Mouse (Mus musculus) large intestine, adult 2 months (tissue): ENCODE data around the gene Htr5a. TPM values are rescaled to one million over a fixed set of nuclear protein-coding genes. Genes with fewer than 3 reads are reported as not detected.

Experiments used
- DNase-seq: peaks from one replicate; pipeline ENCODE4 v3.0.0-alpha.2; 2012; ENCODE audit warnings: low read depth, low spot score
- WGBS: fragments of 180-500 bp; shearing (Covaris S2); methylation state at CpG from one replicate; pipeline ENCODE4 v1.1.7; 2018; 5-methylcytosine and 5-hydroxymethylcytosine counted together
- polyA plus RNA-seq: library from polyadenylated mRNA; depleted of rRNA; stranded (reverse); fragments of >200 nt; gene quantifications from 2 replicates; pipeline ENCODE4 v1.2.3, GENCODE M21; 2012; rRNA removed

Gene Htr5a
- polyA plus RNA-seq, 1 experiment = 0.01 TPM

GRCm38 (mm10) chr5:27880329-27881036, 38.5 kb downstream of the Htr5a start:
- WGBS = 43% methylated on average over 3 of the region's 3 CpGs
- no peak for DNase-seq

- no peak for DNase-seq
These were observed 39.3 kb downstream of the Htr5a start for GRCm38 (mm10) chr5:27881261-27881660.

GRCm38 (mm10) chr5:27888080-27888479, 46.1 kb downstream of the Htr5a start:
- DNase-seq = no peak
- WGBS = 21% methylated on average over 3 of the region's 3 CpGs

More at GRCm38 (mm10) chr5:27881261-27881660, 39.3 kb downstream of the Htr5a start:
- 59% methylated on average over 2 of the region's 2 CpGs for WGBS

GRCm38 (mm10) chr5:27895961-27896360, 54.0 kb downstream of the Htr5a start:
- DNase-seq = no peak
- WGBS = 74% methylated on average over 3 of the region's 3 CpGs

- 48% methylated on average over 2 of the region's 2 CpGs for WGBS
These were observed 57.8 kb downstream of the Htr5a start for GRCm38 (mm10) chr5:27899756-27900155.

GRCm38 (mm10) chr5:27900186-27900585, 58.2 kb downstream of the Htr5a start:
- 62% methylated on average over 4 of the region's 4 CpGs for WGBS
- DNase-seq = no peak

More at GRCm38 (mm10) chr5:27899756-27900155, 57.8 kb downstream of the Htr5a start:
- no peak for DNase-seq

Other genes with a start within 250 kb of the Htr5a start
- 13.8 and 20.5 TPM in 2 replicates for gene Paxip1, start 50.5 kb upstream of the Htr5a start, polyA plus RNA-seq
- gene Insig1, start 229.2 kb downstream of the Htr5a start, polyA plus RNA-seq = 47.7 and 64.9 TPM in 2 replicates